In the genomic region with DNA sequence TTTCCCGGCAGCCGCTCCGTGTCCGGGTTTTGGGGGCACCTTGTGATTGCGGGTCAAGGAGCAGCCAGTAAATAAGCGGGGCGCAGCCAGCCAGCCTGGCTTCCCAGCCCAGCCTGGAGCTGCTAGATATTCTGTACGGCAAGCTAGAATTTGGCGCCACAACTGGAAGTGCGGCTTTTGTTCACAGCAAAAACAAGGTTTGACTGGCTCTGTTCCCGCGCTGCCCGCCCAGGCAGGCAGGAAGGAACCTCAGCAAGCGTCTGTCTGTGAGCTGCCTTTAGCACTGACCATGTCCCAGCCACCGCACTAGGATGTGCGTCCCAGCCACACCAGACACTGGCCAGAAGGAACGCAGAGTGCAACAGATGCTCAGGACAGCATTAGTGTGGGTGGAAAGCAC, we compare ENCODE assay signal across 7 mouse cellular contexts. TPM values are rescaled to one million over a fixed set of nuclear protein-coding genes. Genes with fewer than 3 reads are reported as not detected.
DNase-seq lines count a peak whose midpoint lies in the region; ATAC-seq and TF ChIP-seq lines count a peak whose summit lies in the region.

No protein-coding gene starts in this region.

- peak overlapping the region; percentile 48 for H3K4me2 ChIP-seq in midbrain, embryonic 12.5 days (replicated peaks)
- H3K4me2 ChIP-seq in stomach, embryonic 16.5 days (ENCODE audit: low read depth, low read length) = peak overlapping the region; percentile 48

- peak; percentile 62; the same call in 1 of the 2 replicates for ATAC-seq in midbrain, embryonic 12.5 days (ENCODE audit: low FRiP score, low read depth)
- ATAC-seq in stomach, embryonic 16.5 days (ENCODE audit: insufficient read depth, low FRiP score) = no peak; the same call in 1 of the 2 replicates

- peak overlapping the region; percentile 15; the same call in 1 of the 2 replicates for H3K4me3 ChIP-seq in midbrain, embryonic 12.5 days
- peak overlapping the region; percentile 28 for H3K4me3 ChIP-seq in stomach, embryonic 16.5 days (replicated peaks; ENCODE audit: low read length)

- peak; percentile 82 for DNase-seq in brain, embryonic 14.5 days (ENCODE audit: low read depth)
- DNase-seq in embryo, embryonic 10 days (ENCODE audit: low spot score) = peak; percentile 51
- peak; percentile 32 to 43 for DNase-seq in heart, adult 18-20 months
- DNase-seq in kidney, adult 11 months = peak; percentile 39
- peak; percentile 59 for DNase-seq in left cerebral cortex, postnatal 4 days

- no peak for TF ChIP-seq POLR2A in brain, embryonic 14.5 days (IDR thresholded peaks at IDR 0.05; ENCODE audit: borderline replicate concordance, extremely low read depth, insufficient read depth, insufficient read length, poor library complexity, severe bottlenecking)

- H3K27me3 ChIP-seq in midbrain, embryonic 12.5 days = 0 out of 2 replicates have a peak, but pooled peaks cover 5% of the 10 kb centered on the region
- no peaks in the 10 kb centered on the region for H3K27me3 ChIP-seq in stomach, embryonic 16.5 days (ENCODE audit: control insufficient read depth, insufficient read depth, low read length)

- no peak overlapping the region for H3K27ac ChIP-seq in midbrain, embryonic 12.5 days (replicated peaks)
- H3K27ac ChIP-seq in stomach, embryonic 16.5 days (ENCODE audit: low read length) = no peak overlapping the region

- no peaks in the 10 kb centered on the region for H3K36me3 ChIP-seq in midbrain, embryonic 12.5 days
- no peaks in the 10 kb centered on the region for H3K36me3 ChIP-seq in stomach, embryonic 16.5 days (ENCODE audit: control insufficient read depth, insufficient read depth, low read length)

- H3K9me3 ChIP-seq in midbrain, embryonic 12.5 days = no peaks in the 10 kb centered on the region
- no peaks in the 10 kb centered on the region for H3K9me3 ChIP-seq in stomach, embryonic 16.5 days (replicated peaks; ENCODE audit: control insufficient read depth, low read length)

- H3K4me1 ChIP-seq in midbrain, embryonic 12.5 days = peaks cover 11% of the 10 kb centered on the region
- H3K4me1 ChIP-seq in stomach, embryonic 16.5 days (ENCODE audit: control insufficient read depth, insufficient read depth, low read length) = peaks cover 4% of the 10 kb centered on the region; the same call in 1 of the 2 replicates

- no peak for TF ChIP-seq CTCF in brain, embryonic 14.5 days (IDR thresholded peaks at IDR 0.05; ENCODE audit: borderline replicate concordance, extremely low read depth, insufficient read depth, insufficient read length)

- intact Hi-C loops in left cerebral cortex, postnatal 4 days (cut with DNase I) = no loop called here

- no peak overlapping the region; the same call in 1 of the 2 replicates for H3K9ac ChIP-seq in midbrain, embryonic 12.5 days (replicated peaks)
- peak overlapping the region; percentile 54 for H3K9ac ChIP-seq in stomach, embryonic 16.5 days (ENCODE audit: low read length)

- 11% methylated on average over 17 of the region's 17 CpGs for WGBS in midbrain, embryonic 12.5 days
- 12% methylated on average over 17 of the region's 17 CpGs for WGBS in stomach, embryonic 16.5 days

RNA-seq across cellular contexts. Expression of a gene that starts 20.1 kb away (rescaled TPM):
- 14.1 and 19.3 TPM in 2 replicates for polyA plus RNA-seq in brain, embryonic 14.5 days (2012; rRNA removed)
- 10 to 100 TPM; 14.6 to 15.4 TPM for total RNA-seq in heart, adult 18-20 months (2021)
- total RNA-seq in left cerebral cortex, postnatal 4 days (2021) = 10 to 100 TPM; 90.2 to 96.4 TPM
- polyA plus RNA-seq in midbrain, embryonic 12.5 days (2016; fragmentation: Nextera tagmentation; extraction: Ambion mirVana) = 6.9 and 7.6 TPM in 2 replicates
- 8.5 and 9.5 TPM in 2 replicates for polyA plus RNA-seq in stomach, embryonic 16.5 days (2015; fragmentation: Nextera tagmentation; extraction: Ambion mirVana)
